Mouse (Mus musculus) embryonic facial prominence, embryonic 13.5 days (tissue): ENCODE measurements around the gene Zkscan16. TPM values are rescaled to one million over a fixed set of nuclear protein-coding genes. Genes with fewer than 3 reads are reported as not detected.

Experiments used
- ATAC-seq: fragments of 200-750 bp; cut with Nextera tagmentation; 2 replicates; pipeline ENCODE4 v1.8.0; 2017; ENCODE audit warnings: low read depth; ENCODE audit not compliant: insufficient number of reproducible peaks, insufficient read depth, low FRiP score, low TSS enrichment
- H3K27ac ChIP-seq: fragments of 300-500 bp; sonication (generic); 2 replicates; pipeline ENCODE4 v1.5.1; 2015; ENCODE audit warnings: moderate library complexity, mild to moderate bottlenecking, inconsistent platforms
- H3K27me3 ChIP-seq: fragments of 300-500 bp; sonication (generic); 2 replicates; pipeline ENCODE4 v1.6.1; 2015; ENCODE audit warnings: mild to moderate bottlenecking, inconsistent platforms
- H3K36me3 ChIP-seq: fragments of 300-500 bp; sonication (generic); 2 replicates; pipeline ENCODE4 v1.6.1; 2015; ENCODE audit warnings: mild to moderate bottlenecking, inconsistent platforms
- H3K4me1 ChIP-seq: fragments of 300-500 bp; sonication (generic); 2 replicates; pipeline ENCODE4 v1.6.1; 2015; ENCODE audit warnings: inconsistent platforms
- H3K4me2 ChIP-seq: fragments of 300-500 bp; sonication (generic); 2 replicates; pipeline ENCODE4 v1.6.1; 2015; ENCODE audit warnings: moderate library complexity, mild to moderate bottlenecking, inconsistent platforms
- H3K4me3 ChIP-seq: fragments of 300-500 bp; sonication (generic); 2 replicates; pipeline ENCODE4 v1.5.1; 2015; ENCODE audit warnings: mild to moderate bottlenecking, inconsistent platforms
- H3K9ac ChIP-seq: fragments of 300-500 bp; sonication (generic); 2 replicates; pipeline ENCODE4 v1.6.1; 2015; ENCODE audit warnings: mild to moderate bottlenecking, inconsistent platforms
- H3K9me3 ChIP-seq: fragments of 300-500 bp; sonication (generic); 2 replicates; pipeline ENCODE4 v1.6.1; 2016; ENCODE audit warnings: inconsistent platforms
- WGBS: fragments of 180-500 bp; shearing (Covaris S2); methylation state at CpG from one replicate; pipeline ENCODE4 v1.1.7; 2015; ENCODE audit warnings: mixed read lengths; 5-methylcytosine and 5-hydroxymethylcytosine counted together
- polyA plus RNA-seq: library from polyadenylated mRNA; unstranded; fragments of >200 nt; fragmentation: Nextera tagmentation; extraction: Ambion mirVana; gene quantifications from 2 replicates; pipeline ENCODE4 v1.2.1, GENCODE M21; 2015

The Zkscan16 gene
- polyA plus RNA-seq, 1 experiment from 2014 or later = 1.4 TPM

GRCm38 (mm10) chr4:58913336-58914026, 29.9 kb upstream of the Zkscan16 start:
- H3K36me3 ChIP-seq = no peaks in the 10 kb centered on the region
- no peaks in the 10 kb centered on the region for H3K27me3 ChIP-seq
- H3K4me1 ChIP-seq = peaks cover 14% of the 10 kb centered on the region
- peak overlapping the region; percentile 89; the same call in 1 of the 2 replicates for H3K4me3 ChIP-seq
- H3K27ac ChIP-seq = no peak overlapping the region
- H3K9me3 ChIP-seq = no peaks in the 10 kb centered on the region
- H3K4me2 ChIP-seq = peak overlapping the region; percentile 68
- 27% methylated on average over 3 of the region's 3 CpGs for WGBS
- no peak for ATAC-seq
- no peak overlapping the region for H3K9ac ChIP-seq

GRCm38 (mm10) chr4:58915081-58915826, 28.2 kb upstream of the Zkscan16 start:
- H3K4me3 ChIP-seq = no peak overlapping the region
- 74% methylated on average over 8 of the region's 8 CpGs for WGBS

GRCm38 (mm10) chr4:58923933-58924332, 19.5 kb upstream of the Zkscan16 start:
- H3K27me3 ChIP-seq = peaks cover 8% of the 10 kb centered on the region
- 0 out of 2 replicates have a peak, but pooled peaks cover 3% of the 10 kb centered on the region for H3K9me3 ChIP-seq
- H3K27ac ChIP-seq = no peak overlapping the region
- H3K9ac ChIP-seq = no peak overlapping the region
- no peak for ATAC-seq
- no peak overlapping the region for H3K4me3 ChIP-seq
- H3K4me2 ChIP-seq = no peak overlapping the region
- no peaks in the 10 kb centered on the region for H3K4me1 ChIP-seq
- 74% methylated on average over 2 of the region's 2 CpGs for WGBS
- H3K36me3 ChIP-seq = no peaks in the 10 kb centered on the region

More at GRCm38 (mm10) chr4:58915081-58915826, 28.2 kb upstream of the Zkscan16 start:
- Histone ChIP-seq H3K4me2 (no peak overlapping the region), H3K9me3 (no peaks in the 10 kb centered on the region), H3K9ac (no peak overlapping the region), H3K27me3 (no peaks in the 10 kb centered on the region), H3K27ac (no peak overlapping the region), H3K36me3 (no peaks in the 10 kb centered on the region), H3K4me1 (peaks cover 11% of the 10 kb centered on the region)
- ATAC-seq = no peak

- H3K4me1 ChIP-seq = no peaks in the 10 kb centered on the region
- 0 out of 2 replicates have a peak, but pooled peaks cover 3% of the 10 kb centered on the region for H3K9me3 ChIP-seq
- H3K9ac ChIP-seq = no peak overlapping the region
- no peak for ATAC-seq
- H3K27me3 ChIP-seq = peaks cover 8% of the 10 kb centered on the region
- H3K36me3 ChIP-seq = no peaks in the 10 kb centered on the region
- no peak overlapping the region for H3K27ac ChIP-seq
- H3K4me3 ChIP-seq = no peak overlapping the region
- WGBS = 48% methylated on average over 5 of the region's 5 CpGs
- H3K4me2 ChIP-seq = no peak overlapping the region
Measured at GRCm38 (mm10) chr4:58925664-58926063, 17.8 kb upstream of the Zkscan16 start.

- no peak overlapping the region for H3K27ac ChIP-seq
- no peak overlapping the region for H3K4me3 ChIP-seq
- ATAC-seq = no peak
- H3K4me2 ChIP-seq = no peak overlapping the region
- H3K9me3 ChIP-seq = 0 out of 2 replicates have a peak, but pooled peaks cover 3% of the 10 kb centered on the region
- no peaks in the 10 kb centered on the region for H3K36me3 ChIP-seq
- H3K9ac ChIP-seq = no peak overlapping the region
- 50% methylated on average over 2 of the region's 2 CpGs for WGBS
- peaks cover 8% of the 10 kb centered on the region for H3K27me3 ChIP-seq
- no peaks in the 10 kb centered on the region for H3K4me1 ChIP-seq
Measured at GRCm38 (mm10) chr4:58926120-58926519, 17.3 kb upstream of the Zkscan16 start.

- WGBS = 69% methylated on average over 3 of the region's 3 CpGs
- no peaks in the 10 kb centered on the region for H3K36me3 ChIP-seq
- H3K4me3 ChIP-seq = no peak overlapping the region
- 0 out of 2 replicates have a peak, but pooled peaks cover 3% of the 10 kb centered on the region for H3K9me3 ChIP-seq
- no peaks in the 10 kb centered on the region for H3K4me1 ChIP-seq
- no peak for ATAC-seq
- no peak overlapping the region for H3K9ac ChIP-seq
- no peak overlapping the region for H3K27ac ChIP-seq
- H3K27me3 ChIP-seq = peaks cover 8% of the 10 kb centered on the region
- no peak overlapping the region for H3K4me2 ChIP-seq
Measured at GRCm38 (mm10) chr4:58927661-58928060, 15.8 kb upstream of the Zkscan16 start.

GRCm38 (mm10) chr4:58932541-58932940, 10.9 kb upstream of the Zkscan16 start:
- WGBS = 43% methylated on average over 6 of the region's 6 CpGs
- ATAC-seq = no peak
- 0 out of 2 replicates have a peak, but pooled peaks cover 9% of the 10 kb centered on the region for H3K4me1 ChIP-seq
- H3K9me3 ChIP-seq = no peaks in the 10 kb centered on the region
- H3K27ac ChIP-seq = no peak overlapping the region
- H3K4me3 ChIP-seq = no peak overlapping the region
- no peak overlapping the region for H3K9ac ChIP-seq
- H3K27me3 ChIP-seq = no peaks in the 10 kb centered on the region
- no peaks in the 10 kb centered on the region for H3K36me3 ChIP-seq
- no peak overlapping the region for H3K4me2 ChIP-seq

- Histone ChIP-seq H3K9me3 (no peaks in the 10 kb centered on the region), H3K4me2 (no peak overlapping the region), H3K36me3 (no peaks in the 10 kb centered on the region), H3K4me3 (no peak overlapping the region), H3K4me1 (0 out of 2 replicates have a peak, but pooled peaks cover 9% of the 10 kb centered on the region), H3K27ac (no peak overlapping the region), H3K27me3 (no peaks in the 10 kb centered on the region), H3K9ac (no peak overlapping the region)
- ATAC-seq = no peak
- 88% methylated on average over 4 of the region's 4 CpGs for WGBS
Measured at GRCm38 (mm10) chr4:58934308-58934707, 9.1 kb upstream of the Zkscan16 start.

GRCm38 (mm10) chr4:58934746-58935476, 8.5 kb upstream of the Zkscan16 start:
- no peak for ATAC-seq
- Histone ChIP-seq H3K4me3 (no peak overlapping the region), H3K27me3 (no peaks in the 10 kb centered on the region), H3K4me1 (0 out of 2 replicates have a peak, but pooled peaks cover 9% of the 10 kb centered on the region), H3K9ac (no peak overlapping the region), H3K27ac (no peak overlapping the region), H3K4me2 (no peak overlapping the region), H3K36me3 (no peaks in the 10 kb centered on the region), H3K9me3 (no peaks in the 10 kb centered on the region)
- WGBS = 41% methylated on average over 15 of the region's 15 CpGs

GRCm38 (mm10) chr4:58935846-58936245, 7.6 kb upstream of the Zkscan16 start:
- no peak overlapping the region for H3K4me2 ChIP-seq
- 71% methylated on average over 3 of the region's 3 CpGs for WGBS
- H3K4me3 ChIP-seq = no peak overlapping the region
- H3K4me1 ChIP-seq = 0 out of 2 replicates have a peak, but pooled peaks cover 9% of the 10 kb centered on the region
- no peaks in the 10 kb centered on the region for H3K36me3 ChIP-seq
- H3K27ac ChIP-seq = no peak overlapping the region
- H3K9me3 ChIP-seq = no peaks in the 10 kb centered on the region
- no peak overlapping the region for H3K9ac ChIP-seq
- no peaks in the 10 kb centered on the region for H3K27me3 ChIP-seq
- no peak for ATAC-seq

- peaks cover 17% of the 10 kb centered on the region for H3K4me1 ChIP-seq
- no peaks in the 10 kb centered on the region for H3K9me3 ChIP-seq
- ATAC-seq = no peak
- no peak overlapping the region for H3K27ac ChIP-seq
- H3K36me3 ChIP-seq = peaks cover 3% of the 10 kb centered on the region; the same call in 1 of the 2 replicates
- no peak overlapping the region for H3K4me2 ChIP-seq
- H3K9ac ChIP-seq = no peak overlapping the region
- H3K4me3 ChIP-seq = no peak overlapping the region
- peaks cover 3% of the 10 kb centered on the region; the same call in 1 of the 2 replicates for H3K27me3 ChIP-seq
Measured at GRCm38 (mm10) chr4:58941638-58942037, 1.8 kb upstream of the Zkscan16 start.
